Mouse (Mus musculus): ENCODE measurements around the gene Acsl4. TPM values are rescaled to one million over a fixed set of nuclear protein-coding genes. Genes with fewer than 3 reads are reported as not detected.

The Acsl4 gene
- 10.2 and 10.7 TPM in 2 replicates for polyA plus RNA-seq (2015; fragmentation: Nextera tagmentation; extraction: Ambion mirVana)

DNA sequence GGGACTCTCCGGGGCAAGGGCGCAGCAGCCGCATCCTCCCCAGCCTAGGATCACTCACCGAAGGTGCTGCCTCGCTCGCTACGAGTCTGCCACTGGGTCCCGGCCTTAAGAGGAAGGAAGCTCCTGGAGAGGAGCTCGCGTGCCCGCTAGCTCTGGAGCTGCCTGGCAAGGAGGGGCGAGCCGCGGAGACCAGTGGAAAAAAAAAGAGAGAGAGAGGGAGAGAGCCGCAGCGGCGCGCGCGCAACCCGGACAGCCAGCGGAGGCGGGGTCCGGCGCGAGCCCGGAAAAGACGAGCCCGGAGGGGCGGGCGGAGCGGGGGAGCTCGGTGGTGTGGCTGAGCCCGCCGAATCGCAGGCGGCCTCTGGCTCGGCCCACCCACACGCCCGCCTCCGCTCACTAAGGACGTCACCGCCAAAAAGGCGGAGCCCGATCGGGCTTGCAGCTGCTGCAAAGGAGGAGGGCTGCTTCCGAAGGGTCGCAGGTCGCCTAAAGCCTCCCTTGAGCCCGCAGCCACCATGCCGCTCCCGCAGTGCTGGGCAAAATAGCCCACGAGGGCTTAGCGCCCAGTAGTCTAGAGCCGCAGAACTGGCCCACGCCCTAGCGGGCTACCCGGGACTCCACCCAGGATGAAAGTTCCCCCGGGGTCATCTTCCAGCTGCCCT is at the start of gene Acsl4:
Acsl4 (minus strand) TSS at position 289 of the 662 bp plus-strand sequence.
- Histone ChIP-seq H3K27ac (peak within 1 kb of the TSS; percentile 70; the same call in 1 of the 2 replicates), H3K4me2 (replicated peaks) (peak within 1 kb of the TSS; percentile 64), H3K4me1 (no peaks in the 10 kb centered on the region; the same call in 1 of the 2 replicates), H3K36me3 (no peaks in the 10 kb centered on the region), H3K4me3 (peak within 1 kb of the TSS; percentile 49), H3K27me3 (peaks cover 22% of the 10 kb centered on the region), H3K9ac (peak within 1 kb of the TSS; percentile 71), H3K9me3 (no peaks in the 10 kb centered on the region)
- WGBS = 11% methylated on average over 52 of the region's 59 CpGs
- ATAC-seq (ENCODE audit: low FRiP score, low read depth) = peak; percentile 96

DNA sequence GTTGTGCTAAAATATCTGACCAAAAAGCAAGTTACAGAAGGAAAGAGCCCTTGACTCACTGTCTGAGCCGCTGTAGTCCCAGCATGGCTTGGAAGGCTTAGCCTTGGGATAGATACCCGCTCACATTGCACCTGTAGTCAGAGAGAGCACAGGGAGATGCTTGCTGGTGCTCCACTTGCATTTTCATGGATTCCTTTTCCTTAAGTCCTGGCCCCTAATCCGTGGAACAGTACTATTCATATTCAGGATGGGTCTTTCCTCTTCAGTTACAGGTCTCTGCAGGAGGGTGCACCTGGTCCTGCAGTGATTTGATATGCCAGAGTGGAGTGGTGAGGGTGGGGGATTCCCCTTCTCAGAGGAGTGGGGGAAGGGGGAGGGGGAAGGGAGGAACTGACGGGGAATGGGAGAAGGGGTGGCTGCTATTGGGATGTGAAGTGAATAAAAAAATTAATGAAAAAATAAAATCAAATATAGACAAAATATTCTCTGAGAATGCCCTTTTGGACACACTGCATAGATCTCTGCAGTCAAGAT is 47.7 kb upstream of the Acsl4 start:
- Histone ChIP-seq H3K27me3 (peaks cover 21% of the 10 kb centered on the region; the same call in 1 of the 2 replicates), H3K4me2 (replicated peaks) (no peak overlapping the region), H3K9ac (no peak overlapping the region), H3K4me3 (no peak overlapping the region), H3K9me3 (no peaks in the 10 kb centered on the region), H3K36me3 (no peaks in the 10 kb centered on the region), H3K4me1 (no peaks in the 10 kb centered on the region), H3K27ac (no peak overlapping the region)
- no peak for ATAC-seq (ENCODE audit: low FRiP score, low read depth)
- WGBS = 44% methylated on average over 4 of the region's 4 CpGs

DNA sequence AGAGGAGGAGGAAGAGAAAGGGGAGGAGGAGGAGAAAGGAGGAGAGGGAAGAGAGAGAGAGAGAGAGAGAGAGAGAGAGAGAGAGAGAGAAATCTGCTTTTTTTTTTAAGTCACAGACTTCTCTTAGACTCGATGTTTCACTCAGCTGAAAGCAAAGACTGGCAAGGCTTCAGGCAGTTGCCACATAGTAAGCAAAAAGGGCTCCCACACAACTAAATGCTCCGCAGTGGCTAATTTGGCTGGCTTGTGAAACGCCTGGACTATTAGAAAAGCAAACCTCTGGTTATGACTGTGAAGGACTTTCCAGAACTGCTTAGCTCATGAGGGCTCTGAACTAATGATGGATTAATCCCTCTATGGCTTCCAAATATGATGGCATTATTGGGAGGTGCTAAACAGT is 42.5 kb upstream of the Acsl4 start:
- Histone ChIP-seq H3K27me3 (peaks cover 18% of the 10 kb centered on the region; the same call in 1 of the 2 replicates), H3K27ac (no peak overlapping the region), H3K9ac (no peak overlapping the region), H3K4me3 (no peak overlapping the region), H3K4me2 (replicated peaks) (no peak overlapping the region), H3K36me3 (no peaks in the 10 kb centered on the region), H3K9me3 (no peaks in the 10 kb centered on the region), H3K4me1 (no peaks in the 10 kb centered on the region)
- no peak for ATAC-seq (ENCODE audit: low FRiP score, low read depth)
- 66% methylated on average over 3 of the region's 3 CpGs for WGBS

DNA sequence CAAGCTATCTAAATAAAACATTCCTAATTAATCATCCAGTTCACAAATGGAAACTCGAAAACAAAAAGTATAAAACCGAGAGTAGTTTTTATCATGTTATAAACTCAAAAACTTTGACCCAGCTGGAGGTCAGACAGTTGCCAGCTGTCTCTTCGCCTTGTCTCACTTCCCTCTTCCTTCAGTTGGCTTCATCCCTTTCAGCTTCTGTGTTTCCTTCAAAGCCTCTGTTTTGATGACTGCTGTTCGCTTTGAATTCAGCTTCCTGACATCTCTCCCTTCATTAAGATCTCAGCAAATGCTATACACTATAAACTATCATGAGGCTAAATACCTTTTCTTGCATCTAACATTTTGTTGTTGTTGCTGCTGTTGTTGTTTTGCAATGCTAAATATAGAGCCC is 36.8 kb upstream of the Acsl4 start:
- no peak for ATAC-seq (ENCODE audit: low FRiP score, low read depth)
- no peak overlapping the region for H3K4me2 ChIP-seq (replicated peaks)
- no peak overlapping the region for H3K9ac ChIP-seq
- no peak overlapping the region for H3K4me3 ChIP-seq
- no peak overlapping the region for H3K27ac ChIP-seq
- no peaks in the 10 kb centered on the region for H3K36me3 ChIP-seq
- no peaks in the 10 kb centered on the region for H3K4me1 ChIP-seq
- H3K27me3 ChIP-seq = 0 out of 2 replicates have a peak, but pooled peaks cover 13% of the 10 kb centered on the region
- 69% methylated on average over 4 of the region's 4 CpGs for WGBS
- H3K9me3 ChIP-seq = no peaks in the 10 kb centered on the region

DNA sequence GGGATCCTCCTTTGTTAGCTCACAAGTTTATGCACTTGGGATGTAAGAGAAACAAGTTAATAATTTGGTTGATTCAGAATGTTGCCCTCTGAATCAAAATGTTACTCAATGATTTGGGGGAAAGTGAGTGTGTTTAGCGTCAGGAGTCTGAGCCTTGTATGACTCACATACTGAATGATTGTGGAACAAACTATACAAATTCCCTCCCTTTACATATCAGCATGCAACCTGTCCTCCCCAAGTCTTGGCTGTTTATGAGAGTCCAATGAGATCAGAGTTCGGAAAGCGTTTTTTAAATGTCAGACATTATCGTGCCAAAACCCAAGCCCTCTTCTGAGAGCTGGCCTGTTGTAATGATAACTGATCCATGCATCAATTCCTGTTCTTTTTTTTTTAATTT is 36.3 kb upstream of the Acsl4 start:
- H3K27ac ChIP-seq = no peak overlapping the region
- no peak overlapping the region for H3K9ac ChIP-seq
- 0 out of 2 replicates have a peak, but pooled peaks cover 13% of the 10 kb centered on the region for H3K27me3 ChIP-seq
- no peaks in the 10 kb centered on the region for H3K36me3 ChIP-seq
- H3K4me1 ChIP-seq = no peaks in the 10 kb centered on the region
- H3K9me3 ChIP-seq = no peaks in the 10 kb centered on the region
- H3K4me2 ChIP-seq (replicated peaks) = no peak overlapping the region
- WGBS = 89% methylated on average over 4 of the region's 4 CpGs
- H3K4me3 ChIP-seq = no peak overlapping the region
- ATAC-seq (ENCODE audit: low FRiP score, low read depth) = no peak

DNA sequence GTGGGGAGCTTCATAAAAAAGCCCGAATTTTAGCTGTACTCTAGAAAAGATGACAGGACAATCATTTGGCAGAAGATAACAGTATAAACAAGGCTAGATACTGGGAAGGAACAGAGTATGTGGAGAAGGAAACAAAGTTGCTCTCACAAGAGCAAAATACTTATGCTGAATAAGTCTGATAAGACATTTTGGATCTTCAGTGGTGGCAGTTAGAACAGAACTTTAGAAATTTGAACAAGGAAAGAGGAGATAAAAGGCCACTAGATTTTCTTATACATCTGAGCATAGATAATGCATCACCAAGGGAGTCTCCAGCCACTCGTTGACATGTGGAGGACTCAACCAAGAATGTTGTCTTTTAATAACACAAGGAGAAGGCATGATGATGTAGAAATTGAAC is 23.5 kb upstream of the Acsl4 start:
- H3K27ac ChIP-seq = no peak overlapping the region
- no peak overlapping the region for H3K4me3 ChIP-seq
- no peaks in the 10 kb centered on the region for H3K36me3 ChIP-seq
- no peaks in the 10 kb centered on the region for H3K9me3 ChIP-seq
- peaks cover 13% of the 10 kb centered on the region; the same call in 1 of the 2 replicates for H3K27me3 ChIP-seq
- no peaks in the 10 kb centered on the region for H3K4me1 ChIP-seq
- WGBS = 77% methylated on average over 2 of the region's 2 CpGs
- ATAC-seq (ENCODE audit: low FRiP score, low read depth) = no peak
- H3K4me2 ChIP-seq (replicated peaks) = no peak overlapping the region
- no peak overlapping the region for H3K9ac ChIP-seq

DNA sequence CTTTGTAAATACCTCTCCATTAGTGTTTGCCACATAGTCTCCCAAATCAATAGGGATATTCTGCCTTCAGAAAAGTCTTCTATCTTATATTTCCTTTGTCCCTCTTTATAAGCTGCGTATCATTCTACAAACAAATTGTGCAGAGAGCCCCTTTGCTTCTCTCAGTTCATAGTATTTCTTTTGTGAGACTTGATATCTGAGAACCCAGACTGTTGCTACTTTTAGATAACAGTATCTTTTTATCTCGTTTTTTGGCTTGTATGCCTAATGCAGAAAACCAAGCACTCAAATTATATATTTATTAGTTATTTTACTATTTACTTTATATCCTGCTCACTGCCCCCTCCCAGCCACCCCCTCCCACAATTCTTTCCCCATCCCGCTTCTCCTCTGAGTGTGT is 19.7 kb upstream of the Acsl4 start:
- Histone ChIP-seq H3K4me1 (no peaks in the 10 kb centered on the region), H3K9ac (no peak overlapping the region), H3K27ac (no peak overlapping the region), H3K4me2 (replicated peaks) (no peak overlapping the region), H3K4me3 (no peak overlapping the region), H3K9me3 (no peaks in the 10 kb centered on the region), H3K36me3 (no peaks in the 10 kb centered on the region), H3K27me3 (peaks cover 13% of the 10 kb centered on the region; the same call in 1 of the 2 replicates)
- 74% methylated on average over 3 of the region's 3 CpGs for WGBS
- ATAC-seq (ENCODE audit: low FRiP score, low read depth) = no peak

DNA sequence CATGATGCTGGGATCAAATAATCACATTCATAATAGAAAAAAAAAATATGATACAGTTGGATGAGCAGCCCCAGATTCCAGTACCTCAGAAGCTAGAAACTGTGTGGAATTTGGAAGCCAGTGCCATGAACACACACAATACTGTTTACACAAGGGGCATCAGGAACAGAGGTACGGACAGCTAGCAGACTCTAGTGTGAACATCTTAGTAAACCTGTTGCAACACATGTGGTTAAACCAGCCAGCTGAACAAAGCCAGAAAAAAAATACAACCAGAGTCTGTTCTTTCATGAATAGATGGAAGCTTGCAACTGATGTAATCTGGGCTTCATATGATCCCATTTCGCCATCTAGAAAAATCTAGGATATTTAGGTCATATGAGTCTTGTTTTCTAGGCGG is 19.0 kb upstream of the Acsl4 start:
- H3K27ac ChIP-seq = no peak overlapping the region
- H3K4me1 ChIP-seq = no peaks in the 10 kb centered on the region
- no peak overlapping the region for H3K4me2 ChIP-seq (replicated peaks)
- peaks cover 13% of the 10 kb centered on the region; the same call in 1 of the 2 replicates for H3K27me3 ChIP-seq
- H3K36me3 ChIP-seq = no peaks in the 10 kb centered on the region
- H3K4me3 ChIP-seq = no peak overlapping the region
- ATAC-seq (ENCODE audit: low FRiP score, low read depth) = no peak
- no peaks in the 10 kb centered on the region for H3K9me3 ChIP-seq
- WGBS = 87% methylated on average over 3 of the region's 3 CpGs
- no peak overlapping the region for H3K9ac ChIP-seq

DNA sequence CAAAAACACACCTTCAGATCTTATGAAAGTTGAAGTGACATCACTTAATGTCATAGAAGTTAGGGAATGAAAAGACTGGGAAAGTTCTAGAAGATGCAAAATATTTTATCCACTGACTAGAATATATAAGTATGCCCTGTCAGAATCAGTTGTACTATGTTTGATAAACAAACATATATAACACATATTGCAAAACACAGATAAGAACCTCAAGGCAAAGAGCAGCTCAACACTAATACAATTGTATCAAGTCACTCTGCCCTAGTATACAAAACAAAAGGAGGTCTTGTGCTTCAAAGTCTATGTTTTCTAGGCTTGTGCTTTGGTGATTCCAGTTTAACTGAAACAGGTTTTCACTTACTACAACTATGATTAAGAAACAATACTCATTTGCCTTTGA is 12.8 kb upstream of the Acsl4 start:
- Histone ChIP-seq H3K4me3 (no peak overlapping the region), H3K27ac (no peak overlapping the region), H3K4me1 (no peaks in the 10 kb centered on the region), H3K27me3 (no peaks in the 10 kb centered on the region), H3K4me2 (replicated peaks) (no peak overlapping the region), H3K9me3 (no peaks in the 10 kb centered on the region), H3K9ac (no peak overlapping the region), H3K36me3 (no peaks in the 10 kb centered on the region)
- ATAC-seq (ENCODE audit: low FRiP score, low read depth) = no peak

DNA sequence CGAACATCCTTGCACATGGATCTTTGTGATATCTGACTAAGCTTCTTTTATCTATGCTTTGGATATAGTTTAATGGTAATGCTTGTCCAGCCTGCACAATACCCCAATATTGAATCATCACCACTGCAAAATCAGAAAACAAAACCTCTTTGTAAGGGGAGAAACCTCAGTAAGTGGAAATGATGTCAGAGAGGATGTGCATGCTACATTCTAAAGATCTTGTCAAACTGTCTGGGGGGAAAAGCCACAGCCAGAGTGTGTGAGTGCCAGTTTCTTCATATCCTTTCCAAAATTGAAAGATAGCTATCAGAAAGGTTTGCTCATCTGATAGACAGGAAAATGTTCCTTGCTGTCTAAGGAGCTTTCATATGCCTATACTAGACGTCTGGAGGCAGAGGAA is 8.3 kb upstream of the Acsl4 start:
- no peak overlapping the region for H3K9ac ChIP-seq
- H3K4me3 ChIP-seq = no peak overlapping the region
- no peak for ATAC-seq (ENCODE audit: low FRiP score, low read depth)
- no peaks in the 10 kb centered on the region for H3K36me3 ChIP-seq
- H3K9me3 ChIP-seq = no peaks in the 10 kb centered on the region
- no peaks in the 10 kb centered on the region for H3K4me1 ChIP-seq
- no peak overlapping the region for H3K4me2 ChIP-seq (replicated peaks)
- no peaks in the 10 kb centered on the region; the same call in 1 of the 2 replicates for H3K27me3 ChIP-seq
- no peak overlapping the region for H3K27ac ChIP-seq
- 70% methylated on average over 2 of the region's 2 CpGs for WGBS

DNA sequence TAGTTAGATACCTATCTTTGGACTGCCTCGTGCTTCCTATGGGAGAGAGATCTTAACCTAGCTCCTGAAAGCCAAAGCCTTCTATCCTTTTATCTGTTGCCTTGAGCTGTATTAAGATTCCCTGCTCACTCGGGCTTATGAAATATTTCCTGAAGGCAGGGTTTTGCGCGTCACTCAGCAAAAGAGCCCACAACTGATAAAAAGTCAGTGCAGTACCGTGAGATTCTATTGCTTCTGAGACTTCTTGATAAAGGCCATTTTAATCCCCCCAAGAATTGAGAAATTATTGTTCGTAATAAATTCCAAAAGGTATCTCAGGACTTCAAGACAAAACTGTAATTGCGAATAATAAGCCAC is 552 bp upstream of the Acsl4 start:
- H3K9ac ChIP-seq = peak overlapping the region; percentile 68
- peaks cover 22% of the 10 kb centered on the region for H3K27me3 ChIP-seq
- H3K4me1 ChIP-seq = no peaks in the 10 kb centered on the region; the same call in 1 of the 2 replicates
- H3K9me3 ChIP-seq = no peaks in the 10 kb centered on the region
- H3K4me2 ChIP-seq (replicated peaks) = peak overlapping the region; percentile 64
- peak overlapping the region; percentile 49 for H3K4me3 ChIP-seq
- WGBS = 35% methylated on average over 7 of the region's 7 CpGs
- no peaks in the 10 kb centered on the region for H3K36me3 ChIP-seq
- no peak overlapping the region for H3K27ac ChIP-seq
- ATAC-seq (ENCODE audit: low FRiP score, low read depth) = no peak

DNA sequence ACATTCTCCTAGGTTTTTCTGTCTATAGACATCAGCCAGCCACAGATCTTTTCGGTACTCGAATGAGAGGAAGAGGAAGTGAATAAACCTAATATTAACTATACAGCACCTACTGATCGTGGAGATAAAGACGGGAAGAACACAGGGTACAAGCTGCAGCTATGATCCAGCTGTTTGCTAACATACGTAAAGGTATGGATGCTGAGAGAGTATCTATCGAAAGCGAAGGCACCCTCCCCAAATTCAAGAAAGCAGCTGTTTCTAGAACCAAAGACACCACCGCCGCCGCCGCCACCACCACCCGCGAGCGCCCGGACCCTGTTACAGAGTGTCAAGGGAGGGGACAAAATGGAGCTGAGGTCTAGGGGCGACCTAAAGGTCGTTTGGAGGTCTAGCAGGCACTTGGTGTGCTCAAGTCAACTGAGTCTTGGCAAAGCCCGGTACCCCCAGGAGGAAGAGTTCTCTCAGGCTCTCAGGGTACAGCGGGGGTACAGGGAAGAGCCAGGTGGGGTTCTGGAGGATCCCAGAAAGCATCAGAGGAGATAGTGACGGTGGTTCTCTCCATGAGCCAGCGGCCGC is 665 bp downstream of the Acsl4 start:
- no peaks in the 10 kb centered on the region for H3K36me3 ChIP-seq
- peak overlapping the region; percentile 63 for H3K4me2 ChIP-seq (replicated peaks)
- no peaks in the 10 kb centered on the region for H3K9me3 ChIP-seq
- peak overlapping the region; percentile 71 for H3K9ac ChIP-seq
- 14% methylated on average over 22 of the region's 22 CpGs for WGBS
- peak; percentile 29 for ATAC-seq (ENCODE audit: low FRiP score, low read depth)
- no peaks in the 10 kb centered on the region; the same call in 1 of the 2 replicates for H3K4me1 ChIP-seq
- H3K27ac ChIP-seq = peak overlapping the region; percentile 70; the same call in 1 of the 2 replicates
- H3K4me3 ChIP-seq = peak overlapping the region; percentile 49
- H3K27me3 ChIP-seq = peaks cover 22% of the 10 kb centered on the region
